Mouse (Mus musculus) megakaryocyte, embryonic 14.5 days (primary cell): ENCODE measurements around the gene Syp.

Experiments
- FLI1 ChIP-seq: IDR thresholded peaks from 2 replicates; pipeline ENCODE4 v1.6.1; 2012; ENCODE audit warnings: low read length, inconsistent platforms, mixed read lengths
- GATA1 ChIP-seq: IDR thresholded peaks from 3 replicates; pipeline ENCODE4 v1.6.1; 2012; ENCODE audit warnings: mixed read lengths, low read length, inconsistent platforms, borderline replicate concordance

DNA sequence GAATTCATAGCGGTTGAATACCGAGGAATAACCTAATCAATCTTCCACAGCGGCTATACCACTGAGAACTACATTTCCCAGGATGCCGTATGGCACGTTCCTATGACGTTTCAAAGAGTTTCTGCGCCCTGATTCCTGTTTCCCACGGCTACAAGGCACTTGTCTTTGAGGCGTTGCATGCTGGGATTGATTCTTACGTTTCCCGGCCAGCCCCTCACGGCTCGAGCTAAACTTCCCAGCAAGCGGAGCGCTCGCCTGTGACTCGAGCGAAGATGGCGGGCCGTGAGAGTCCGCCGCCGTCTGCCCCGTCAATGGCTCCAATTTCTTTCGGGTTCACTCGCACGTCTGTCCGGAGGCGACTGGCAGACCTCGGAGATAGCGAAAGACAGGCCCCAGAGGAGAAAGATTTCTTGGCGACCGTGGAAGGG lies 58.7 kb downstream of the Syp start, which contains the start of gene Gpkow:
- TF ChIP-seq FLI1 = no peak
- TF ChIP-seq GATA1 = no peak
